In the genomic region with DNA sequence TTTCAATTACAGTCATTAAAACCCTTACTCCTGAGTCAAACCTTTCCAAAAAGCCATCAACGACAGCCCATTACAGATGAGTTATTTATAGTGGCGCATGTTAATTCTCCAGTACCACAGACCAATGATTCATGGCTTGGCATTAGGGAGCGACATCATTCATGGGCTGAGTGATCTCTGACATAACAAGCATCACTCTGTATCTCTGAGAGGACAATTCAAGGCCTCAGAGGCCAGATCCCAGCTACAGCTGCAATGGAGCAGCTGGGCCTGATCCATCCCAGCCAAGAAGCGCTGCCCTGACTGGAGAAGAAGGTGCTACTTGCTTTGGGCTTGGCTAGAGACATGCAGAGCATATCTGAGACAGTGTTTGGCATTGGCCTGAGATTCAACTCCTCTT, we compare ENCODE assay signal across 22 mouse cellular contexts. TPM values are rescaled to one million over a fixed set of nuclear protein-coding genes. Genes with fewer than 3 reads are reported as not detected.
DNase-seq lines count a peak whose midpoint lies in the region; ATAC-seq and TF ChIP-seq lines count a peak whose summit lies in the region.
"Had no signal": no experiment of that assay in that cellular context is flagged by ENCODE, and none has a peak within 500 bp of the region (broad histone marks: within the 10 kb centered on the region; RNA-seq: fewer than 3 reads in every experiment).

No protein-coding gene starts in this region.

- H3K9me3 ChIP-seq in hindbrain, postnatal 0 days (ENCODE audit: low read length): no peaks in the 10 kb centered on the region; the same call in 1 of the 2 replicates
- H3K9me3 ChIP-seq: embryonic facial prominence, embryonic 12.5 days; midbrain, embryonic 12.5 days had no signal

- TF ChIP-seq CTCF in hindbrain, postnatal 0 days (IDR thresholded peaks at IDR 0.05; ENCODE audit: low read depth): no peak

- no peaks in the 10 kb centered on the region for H3K36me3 ChIP-seq in hindbrain, postnatal 0 days (ENCODE audit: insufficient read depth, low read length)
- H3K36me3 ChIP-seq: embryonic facial prominence, embryonic 12.5 days; midbrain, embryonic 12.5 days had no signal

- intact Hi-C loops in heart, postnatal 14 days (cut with DNase I): no loop called here
- intact Hi-C loops in heart, postnatal 10 days (cut with DNase I): no loop called here

- ATAC-seq in hindbrain, postnatal 0 days: no peak
- ATAC-seq: activated CD4-positive, CD25-positive, alpha-beta regulatory T cell, adult 4 months; forebrain, embryonic 16.5 days; inflammation-experienced regulatory T-cells, adult 6 months had no signal

- no peak overlapping the region for H3K27ac ChIP-seq in hindbrain, postnatal 0 days
- H3K27ac ChIP-seq: embryonic facial prominence, embryonic 12.5 days; midbrain, embryonic 12.5 days had no signal

- DNase-seq in adrenal gland, adult (ENCODE audit: inconsistent age in 2 of 2, low spot score in 1 of 2): peak; percentile 12 to 48
- no peak for DNase-seq in adrenal gland, adult 8-10 months
- DNase-seq in heart, adult 8-10 months (ENCODE audit: low spot score): peak; percentile 16
- no peak for DNase-seq in heart, postnatal 14 days
- DNase-seq in NIH3T3 (ENCODE audit: low read depth): peak; percentile 56
- DNase-seq in heart, postnatal 10 days: peak; percentile 15 to 41
- DNase-seq in cerebellum, adult 18-20 months: no peak
- DNase-seq in hindbrain, postnatal 0 days (ENCODE audit: low spot score): no peak
- DNase-seq: cerebellum, adult 9-10 months; kidney, adult 9 months; kidney, postnatal 4 days; left cerebral cortex, postnatal 4 days; lung, adult 2 months; retina, postnatal 1 day; thymus, postnatal 36 days had no signal

- H3K4me1 ChIP-seq in hindbrain, postnatal 0 days (ENCODE audit: insufficient read depth, low read length): no peaks in the 10 kb centered on the region
- H3K4me1 ChIP-seq: embryonic facial prominence, embryonic 12.5 days had no signal

- no peak overlapping the region for H3K4me2 ChIP-seq in hindbrain, postnatal 0 days (ENCODE audit: low read depth, low read length)
- H3K4me2 ChIP-seq: embryonic facial prominence, embryonic 12.5 days; midbrain, embryonic 12.5 days had no signal

- no peaks in the 10 kb centered on the region for H3K27me3 ChIP-seq in hindbrain, postnatal 0 days (ENCODE audit: insufficient read depth, low read length)
- H3K27me3 ChIP-seq: embryonic facial prominence, embryonic 12.5 days; midbrain, embryonic 12.5 days had no signal

- H3K9ac ChIP-seq in hindbrain, postnatal 0 days (replicated peaks; ENCODE audit: low read length): no peak overlapping the region
- H3K9ac ChIP-seq: embryonic facial prominence, embryonic 12.5 days; midbrain, embryonic 12.5 days had no signal

- WGBS in hindbrain, postnatal 0 days: 79% methylated on average over 4 of the region's 4 CpGs

- no peak overlapping the region for H3K4me3 ChIP-seq in hindbrain, postnatal 0 days (ENCODE audit: low read length)
- H3K4me3 ChIP-seq: embryonic facial prominence, embryonic 12.5 days; midbrain, embryonic 12.5 days had no signal

RNA-seq across cellular contexts. Expression of a gene that starts 37.2 kb away (rescaled TPM):
- 1 to 10 TPM in 2 of 4 experiments, under 1 TPM in 2; 0.41 to 1.6 (median 0.80) TPM for total RNA-seq in adrenal gland, adult 8-10 months (2022)
- total RNA-seq in heart, adult 8-10 months (2022): under 1 TPM; 0.33 to 0.69 (median 0.54) TPM
- 1 to 10 TPM in 1 of 2 experiments, under 1 TPM in 1; 0.95 to 1.0 TPM for total RNA-seq in heart, postnatal 14 days (2021)
- 1 to 10 TPM; 1.3 to 1.7 TPM for total RNA-seq in heart, postnatal 10 days (2021)
- total RNA-seq in hindbrain, postnatal 0 days (2014; rRNA removed): 34.9 and 40.6 TPM in 2 replicates
- polyA plus RNA-seq in hindbrain, postnatal 0 days (2015; fragmentation: Nextera tagmentation; extraction: Ambion mirVana): 44.5 and 44.9 TPM in 2 replicates
- total RNA-seq: neutrophil, adult 5-6 weeks had no signal
- polyA plus RNA-seq: activated CD4-positive, CD25-positive, alpha-beta regulatory T cell, adult 4 months; liver, adult 2 months had no signal

Comparison
In these comparisons a context has a peak if more than half of its experiments do, and no peak if none do; other contexts are left out.
1. DNase-seq: peak in adrenal gland, adult (2 of 2), heart, adult 8-10 months (single experiment), NIH3T3 (single experiment) and heart, postnatal 10 days (2 of 2); none in adrenal gland, adult 8-10 months (single experiment), heart, postnatal 14 days (0 of 2), cerebellum, adult 18-20 months (0 of 2) and hindbrain, postnatal 0 days (single experiment).
2. RNA of a gene that starts 37.2 kb away (total RNA-seq): 34.9 to 40.6 TPM in hindbrain, postnatal 0 days; 1.3 to 1.7 TPM in heart, postnatal 10 days, 0.41 to 1.6 TPM in adrenal gland, adult 8-10 months, 0.95 to 1.0 TPM in heart, postnatal 14 days and 0.33 to 0.69 TPM in heart, adult 8-10 months; every median in the first group is over 10 times any median in the second.